Mouse (Mus musculus) heart, embryonic 14.5 days (tissue): ENCODE data around the gene Dvl3. TPM values are rescaled to one million over a fixed set of nuclear protein-coding genes. Genes with fewer than 3 reads are reported as not detected.
A peak's percentile ranks its signal among the peaks of the same experiment; 100 is the strongest.

ENCODE experiments used
- ATAC-seq: fragments of 200-750 bp; cut with Nextera tagmentation; 2 replicates; pipeline ENCODE4 v1.8.0; 2017; ENCODE audit warnings: low read depth, moderate TSS enrichment; ENCODE audit not compliant: insufficient number of reproducible peaks, insufficient read depth, low FRiP score
- H3K27ac ChIP-seq, 2 experiments: fragments of 200-500 bp in 1 of 2; fragments of 300-500 bp in 1 of 2; sonication (generic) in 1 of 2; replicated peaks in 1 of 2; 2 replicates each; pipeline ENCODE4 v1.5.1; 2012 to 2014; ENCODE audit warnings: low read depth in 2 of 2, low read length in 2 of 2, control low read depth in 1 of 2, mild to moderate bottlenecking in 1 of 2, mixed read lengths in 1 of 2; ENCODE audit not compliant: control insufficient read depth in 1 of 2, insufficient read depth in 1 of 2
- H3K27me3 ChIP-seq: fragments of 300-500 bp; sonication (generic); 2 replicates; pipeline ENCODE4 v1.6.1; 2014; ENCODE audit warnings: mild to moderate bottlenecking, low read length, control low read depth; ENCODE audit not compliant: control insufficient read depth, insufficient read depth
- H3K36me3 ChIP-seq: fragments of 300-500 bp; sonication (generic); 2 replicates; pipeline ENCODE4 v1.6.1; 2014; ENCODE audit warnings: mild to moderate bottlenecking, control low read depth, low read length, mixed read lengths; ENCODE audit not compliant: control insufficient read depth, insufficient read depth
- H3K4me1 ChIP-seq, 2 experiments: fragments of 200-500 bp in 1 of 2; fragments of 300-500 bp in 1 of 2; sonication (generic) in 1 of 2; 2 replicates each; pipeline ENCODE4 v1.6.1; 2012 to 2014; ENCODE audit warnings: low read length in 2 of 2, control low read depth in 1 of 2, mixed read lengths in 1 of 2; ENCODE audit not compliant: control insufficient read depth in 2 of 2, insufficient read depth in 2 of 2
- H3K4me2 ChIP-seq: fragments of 300-500 bp; sonication (generic); 2 replicates; pipeline ENCODE4 v1.6.1; 2014; ENCODE audit warnings: mild to moderate bottlenecking, low read length
- H3K4me3 ChIP-seq, 2 experiments: fragments of 200-500 bp in 1 of 2; fragments of 300-500 bp in 1 of 2; sonication (generic) in 1 of 2; 2 replicates each; pipeline ENCODE4 v1.5.1; 2012 to 2014; ENCODE audit warnings: low read length in 2 of 2, mild to moderate bottlenecking in 2 of 2, control low read depth in 1 of 2, low read depth in 1 of 2, moderate library complexity in 1 of 2; ENCODE audit not compliant: control insufficient read depth in 1 of 2, insufficient read depth in 1 of 2
- H3K9ac ChIP-seq: fragments of 300-500 bp; sonication (generic); 2 replicates; pipeline ENCODE4 v1.6.1; 2014; ENCODE audit warnings: mild to moderate bottlenecking, low read length
- H3K9me3 ChIP-seq: fragments of 300-500 bp; sonication (generic); 2 replicates; pipeline ENCODE4 v1.6.1; 2016; ENCODE audit warnings: low read length, control low read depth; ENCODE audit not compliant: control insufficient read depth
- WGBS: fragments of 180-500 bp; shearing (Covaris S2); extraction: QIAGEN DNeasy Blood & Tissue Kit; methylation state at CpG from one replicate; pipeline ENCODE4 v1.1.7; 2014; 5-methylcytosine and 5-hydroxymethylcytosine counted together
- polyA plus RNA-seq: library from polyadenylated mRNA; unstranded; fragments of >200 nt; fragmentation: Nextera tagmentation; extraction: Ambion mirVana; gene quantifications from 2 replicates; pipeline ENCODE4 v1.2.1, GENCODE M21; 2014

Gene Dvl3
- polyA plus RNA-seq, 1 experiment from 2014 or later: 21.0 TPM

DNA sequence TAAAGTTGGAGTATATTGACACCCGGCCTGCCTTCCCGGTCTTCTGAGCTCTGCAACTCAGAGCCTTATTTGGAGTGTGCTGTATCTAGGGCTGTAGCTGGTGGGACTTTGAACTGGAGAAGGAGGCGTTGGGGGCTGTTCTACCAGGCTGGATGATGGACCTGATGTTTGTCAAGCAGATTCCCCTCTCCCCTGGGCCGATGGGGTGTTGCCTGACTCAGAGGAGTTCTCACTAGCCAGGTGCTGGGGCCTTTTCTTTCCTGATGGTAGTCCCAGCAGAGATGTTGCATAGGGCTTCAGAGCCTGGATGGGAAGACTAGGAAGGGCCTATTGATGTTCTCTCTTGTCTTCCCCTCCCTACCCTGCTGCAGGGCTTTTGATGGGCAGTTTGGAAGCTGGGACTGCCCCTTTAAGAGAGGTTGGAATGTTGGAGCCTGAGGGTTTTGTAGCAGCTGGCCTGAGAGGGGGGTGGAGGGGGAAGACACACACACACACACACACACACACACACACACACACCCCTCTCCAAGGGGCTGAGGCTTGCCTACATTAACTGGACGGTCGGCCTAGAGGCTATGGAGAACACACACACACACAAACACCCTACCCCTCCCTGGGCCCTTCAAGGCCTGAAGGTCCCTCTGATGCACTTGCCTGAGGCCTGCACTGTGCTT, 1.1 kb downstream of the Dvl3 start:
- peaks cover 0 to 31% of the 10 kb centered on the region in 2 experiments; a peak in 3 of 4 replicates for H3K4me1 ChIP-seq
- peak; percentile 14; the same call in 1 of the 2 replicates for ATAC-seq
- H3K4me2 ChIP-seq: peak overlapping the region; percentile 91
- H3K4me3 ChIP-seq: peak overlapping the region; percentile 76 to 85
- H3K9me3 ChIP-seq: no peaks in the 10 kb centered on the region
- H3K36me3 ChIP-seq: peaks cover 29% of the 10 kb centered on the region
- peak overlapping the region; percentile 97 for H3K9ac ChIP-seq
- H3K27ac ChIP-seq: peak overlapping the region; percentile 92 to 94
- whole genome bisulfite sequencing: 4% methylated on average over 6 of the region's 6 CpGs
- no peaks in the 10 kb centered on the region for H3K27me3 ChIP-seq

DNA sequence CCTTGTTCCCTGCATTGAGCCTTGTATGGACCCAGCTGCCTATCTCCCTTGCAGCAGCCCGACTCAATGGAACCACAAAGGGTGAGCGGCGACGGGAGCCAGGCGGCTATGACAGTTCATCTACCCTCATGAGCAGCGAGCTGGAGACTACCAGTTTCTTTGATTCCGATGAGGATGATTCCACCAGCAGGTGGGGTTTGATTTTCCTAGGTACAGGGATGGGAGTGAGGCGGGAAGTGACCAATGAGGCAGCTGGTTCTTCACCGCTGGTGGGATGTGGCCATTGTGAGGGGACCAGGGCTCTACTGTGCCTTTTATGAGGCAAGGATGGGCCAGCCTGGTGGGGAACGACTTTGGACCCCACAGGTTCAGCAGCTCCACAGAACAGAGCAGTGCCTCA, 7.1 kb downstream of the Dvl3 start:
- 82% methylated on average over 10 of the region's 10 CpGs for whole genome bisulfite sequencing
- H3K27me3 ChIP-seq: no peaks in the 10 kb centered on the region
- ATAC-seq: no peak; the same call in 1 of the 2 replicates
- H3K9me3 ChIP-seq: no peaks in the 10 kb centered on the region
- no peak overlapping the region for H3K27ac ChIP-seq
- H3K4me1 ChIP-seq: peaks cover 0 to 14% of the 10 kb centered on the region in 2 experiments; a peak in 2 of 4 replicates
- no peak overlapping the region for H3K4me3 ChIP-seq
- no peak overlapping the region for H3K9ac ChIP-seq
- H3K4me2 ChIP-seq: no peak overlapping the region
- H3K36me3 ChIP-seq: peaks cover 88% of the 10 kb centered on the region

DNA sequence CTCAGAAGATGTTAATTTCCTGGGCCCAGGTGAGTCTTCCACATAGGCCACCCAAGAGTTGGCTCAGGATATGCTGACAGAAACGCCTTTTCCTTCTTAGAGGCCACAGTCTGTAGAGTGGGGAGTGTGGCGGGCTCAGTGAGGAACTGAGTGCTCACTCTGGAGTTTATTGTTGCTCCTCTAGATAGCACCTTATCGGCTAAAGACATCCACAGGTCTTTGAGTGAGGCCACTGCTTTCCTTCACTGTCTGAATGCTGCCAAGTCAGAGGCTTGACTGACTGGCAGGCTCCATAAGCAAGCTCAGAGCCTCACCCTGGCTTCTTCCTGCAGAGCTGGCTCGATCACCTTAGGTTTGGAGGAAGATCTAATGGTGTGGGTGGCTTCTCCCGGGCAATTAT, 12.0 kb downstream of the Dvl3 start:
- Histone ChIP-seq H3K4me2 (no peak overlapping the region), H3K4me3 (no peak overlapping the region), H3K36me3 (peaks cover 99% of the 10 kb centered on the region), H3K27ac (no peak overlapping the region), H3K4me1 (no peaks in the 10 kb centered on the region), H3K27me3 (no peaks in the 10 kb centered on the region), H3K9me3 (no peaks in the 10 kb centered on the region), H3K9ac (no peak overlapping the region)
- no peak for ATAC-seq
- WGBS: 86% methylated on average over 5 of the region's 5 CpGs

DNA sequence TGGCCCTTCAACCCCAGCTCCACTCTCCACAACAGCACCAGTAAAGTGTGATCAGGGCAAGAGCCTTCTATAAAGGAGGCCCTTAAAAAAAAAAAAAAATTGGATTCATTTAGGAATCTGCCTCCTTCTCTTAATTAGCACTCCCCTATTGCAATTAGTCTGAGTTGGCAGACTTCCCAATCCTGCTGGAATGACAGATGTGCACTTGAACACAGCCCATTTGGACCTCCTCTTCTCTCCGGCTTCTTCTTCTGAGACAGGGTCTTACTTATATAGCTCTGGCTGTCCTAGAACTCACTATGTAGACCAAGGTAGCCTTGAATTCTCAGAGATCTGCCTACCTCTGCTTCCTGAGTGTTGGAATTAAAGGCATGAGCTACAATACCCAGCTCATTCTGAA, 12.6 kb downstream of the Dvl3 start:
- no peak overlapping the region for H3K4me2 ChIP-seq
- H3K27me3 ChIP-seq: no peaks in the 10 kb centered on the region
- no peak for ATAC-seq
- no peaks in the 10 kb centered on the region for H3K4me1 ChIP-seq
- H3K36me3 ChIP-seq: peaks cover 93% of the 10 kb centered on the region
- no peaks in the 10 kb centered on the region for H3K9me3 ChIP-seq
- H3K4me3 ChIP-seq: no peak overlapping the region
- no peak overlapping the region for H3K27ac ChIP-seq
- 75% methylated on average over 1 of the region's 1 CpGs for WGBS
- no peak overlapping the region for H3K9ac ChIP-seq

DNA sequence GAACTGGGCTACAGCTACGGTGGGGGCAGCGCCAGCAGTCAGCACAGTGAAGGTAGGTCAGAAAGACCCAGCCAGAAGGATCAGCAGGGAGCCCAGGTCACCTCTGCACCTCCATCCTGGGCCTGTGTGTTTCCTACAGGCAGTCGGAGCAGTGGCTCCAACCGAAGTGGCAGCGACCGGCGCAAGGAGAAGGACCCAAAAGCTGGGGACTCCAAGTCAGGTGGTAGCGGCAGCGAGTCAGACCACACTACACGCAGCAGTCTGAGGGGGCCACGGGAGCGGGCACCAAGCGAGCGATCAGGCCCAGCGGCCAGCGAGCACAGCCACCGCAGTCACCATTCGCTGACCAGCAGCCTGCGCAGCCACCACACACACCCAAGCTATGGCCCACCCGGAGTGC, 14.2 kb downstream of the Dvl3 start:
- H3K27me3 ChIP-seq: no peaks in the 10 kb centered on the region
- ATAC-seq: no peak
- 94% methylated on average over 20 of the region's 20 CpGs for WGBS

DNA sequence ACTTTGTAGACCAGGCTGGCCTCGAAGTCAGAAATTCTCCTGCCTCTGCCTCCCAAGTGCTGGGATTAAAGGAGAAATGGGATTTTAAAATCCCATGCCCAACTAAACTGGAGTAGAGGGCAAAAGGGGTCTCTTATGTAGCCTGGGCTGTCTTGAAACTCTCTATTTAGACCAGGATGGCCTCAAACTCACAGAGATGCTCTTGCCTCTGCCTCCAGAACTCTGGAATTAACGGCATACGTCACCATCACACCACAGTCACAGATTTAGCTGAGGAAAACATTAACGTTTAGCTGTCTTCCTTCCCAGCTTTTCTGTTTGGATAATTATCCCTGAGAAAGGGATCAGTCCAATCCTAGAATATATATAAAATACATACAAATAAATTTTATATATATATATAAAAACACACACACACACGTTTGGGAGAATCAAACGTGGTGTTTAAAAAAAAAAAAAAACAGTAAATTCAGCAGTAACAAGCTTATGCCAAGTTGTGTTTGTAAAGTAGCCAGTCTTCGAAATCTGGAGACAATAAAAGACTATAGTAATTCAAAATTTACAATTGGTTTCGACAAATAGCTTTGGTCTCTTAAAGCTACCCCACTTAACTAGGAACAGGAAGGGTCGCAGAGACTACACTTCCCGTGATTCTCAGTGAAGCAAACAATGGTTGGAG, 18.0 kb downstream of the Dvl3 start:
- 48% methylated on average over 10 of the region's 10 CpGs for WGBS
- no peaks in the 10 kb centered on the region for H3K9me3 ChIP-seq
- 0 out of 2 replicates have a peak overlapping the region, but pooled peaks have one; percentile 37 for H3K4me2 ChIP-seq
- no peaks in the 10 kb centered on the region for H3K27me3 ChIP-seq
- ATAC-seq: no peak
- no peak overlapping the region for H3K9ac ChIP-seq
- H3K36me3 ChIP-seq: peaks cover 60% of the 10 kb centered on the region
- peaks cover 10 to 26% of the 10 kb centered on the region in 2 experiments for H3K4me1 ChIP-seq
- no peak overlapping the region for H3K27ac ChIP-seq
- peak overlapping the region in 1 of 2 experiments; percentile 84; a peak in 1 of 4 replicates for H3K4me3 ChIP-seq

More for the DNA sequence above, 14.2 kb downstream of the Dvl3 start:
- no peaks in the 10 kb centered on the region; a peak in 1 of 4 replicates for H3K4me1 ChIP-seq
- peaks cover 79% of the 10 kb centered on the region for H3K36me3 ChIP-seq
- H3K4me2 ChIP-seq: no peak overlapping the region
- H3K9me3 ChIP-seq: no peaks in the 10 kb centered on the region
- H3K4me3 ChIP-seq: no peak overlapping the region
- H3K27ac ChIP-seq: no peak overlapping the region
- no peak overlapping the region for H3K9ac ChIP-seq

DNA sequence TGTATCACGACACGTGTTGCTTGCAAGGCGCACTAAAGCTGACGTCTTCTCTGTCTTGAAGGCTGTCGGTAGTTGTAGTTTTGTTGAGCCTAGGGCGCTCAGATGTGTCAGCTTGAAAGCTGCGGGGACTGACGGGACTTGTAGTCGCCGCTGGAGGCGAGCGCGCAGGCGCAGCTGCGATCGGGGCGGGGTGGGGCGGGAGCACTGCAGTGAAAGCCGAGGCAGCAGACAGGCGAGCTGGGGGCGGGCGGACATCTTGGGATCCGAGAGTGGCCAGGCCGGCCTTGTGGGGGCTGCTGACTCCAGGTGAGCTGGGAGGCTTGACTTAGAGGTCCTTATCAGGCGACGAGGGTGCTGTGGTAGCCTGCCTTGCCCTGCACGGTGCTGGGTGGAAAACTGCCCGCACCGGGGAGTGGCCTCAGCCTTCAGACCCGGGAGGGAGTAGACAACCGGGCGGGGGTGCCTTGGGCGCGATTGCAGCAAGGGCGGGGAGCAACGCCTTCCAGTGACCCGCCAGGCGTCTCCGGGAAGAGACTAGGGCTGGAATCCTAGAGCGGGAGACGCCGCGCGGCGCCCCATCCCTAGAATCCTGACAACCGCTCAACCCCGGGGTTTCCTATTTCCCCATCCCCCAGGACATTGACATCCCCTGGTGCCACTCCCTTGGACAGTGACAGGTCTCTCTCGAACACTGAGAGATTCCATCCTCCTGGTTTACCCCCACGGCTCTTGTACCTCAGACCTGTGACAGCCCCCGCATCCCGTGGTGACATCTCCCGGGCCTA, 18.7 kb downstream of the Dvl3 start, which contains the start of gene Ap2m1:
Gene Ap2m1, plus strand, starts transcription at position 183 of the 785 bp plus-strand sequence.
- peak within 1 kb of the TSS; percentile 69 for H3K4me2 ChIP-seq
- WGBS: under 1% methylated on average over 51 of the region's 52 CpGs
- no peaks in the 10 kb centered on the region for H3K9me3 ChIP-seq
- H3K4me1 ChIP-seq: peaks cover 10 to 26% of the 10 kb centered on the region in 2 experiments
- no peaks in the 10 kb centered on the region for H3K27me3 ChIP-seq
- H3K4me3 ChIP-seq: peak within 1 kb of the TSS; percentile 84 to 85
- H3K9ac ChIP-seq: peak within 1 kb of the TSS; percentile 97
- peak; percentile 97 for ATAC-seq
- peak within 1 kb of the TSS; percentile 83 to 88 for H3K27ac ChIP-seq
- peaks cover 60% of the 10 kb centered on the region for H3K36me3 ChIP-seq
